Mouse (Mus musculus): ENCODE results near the gene Atg7.
A peak's percentile ranks its signal among the peaks of the same experiment; 100 is the strongest.

Gene Atg7

DNA sequence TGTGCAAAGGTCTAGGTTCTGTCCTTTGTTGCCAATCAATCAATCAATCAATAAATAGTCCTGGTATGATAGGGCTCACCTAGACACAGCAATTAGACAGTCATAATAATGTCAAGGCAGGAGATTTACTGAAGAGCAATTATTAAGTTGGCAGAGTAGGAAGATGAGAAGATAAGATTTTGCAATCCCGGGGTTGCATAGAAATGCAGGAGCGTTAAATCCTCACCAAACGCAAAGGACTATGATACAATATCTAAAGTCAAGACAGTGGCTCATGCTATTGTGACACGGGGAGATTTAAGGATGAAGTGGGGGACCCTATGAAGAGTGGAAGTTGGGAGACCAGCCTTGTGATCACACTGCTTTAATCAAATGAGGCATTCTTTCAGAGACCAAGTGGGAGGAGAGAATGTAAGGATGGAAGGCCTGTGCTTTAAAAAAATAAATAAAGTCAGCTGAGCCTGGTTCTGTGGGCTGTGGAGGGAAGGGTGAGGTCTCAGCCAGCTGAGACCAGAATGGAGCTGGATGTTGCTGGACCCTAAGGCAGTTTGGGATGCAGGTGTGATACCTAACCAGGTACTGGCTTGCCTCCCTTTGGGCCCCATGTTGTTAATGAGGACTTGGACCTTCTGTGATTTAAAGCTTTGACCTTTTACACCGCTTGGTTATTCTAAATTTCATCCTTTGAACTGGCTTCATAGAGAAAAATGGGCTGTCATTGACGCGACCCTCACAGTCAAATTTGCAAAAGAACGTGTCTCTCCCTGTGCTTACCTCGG lies 187.0 kb downstream of the Atg7 start:
- no peak for DNase-seq

DNA sequence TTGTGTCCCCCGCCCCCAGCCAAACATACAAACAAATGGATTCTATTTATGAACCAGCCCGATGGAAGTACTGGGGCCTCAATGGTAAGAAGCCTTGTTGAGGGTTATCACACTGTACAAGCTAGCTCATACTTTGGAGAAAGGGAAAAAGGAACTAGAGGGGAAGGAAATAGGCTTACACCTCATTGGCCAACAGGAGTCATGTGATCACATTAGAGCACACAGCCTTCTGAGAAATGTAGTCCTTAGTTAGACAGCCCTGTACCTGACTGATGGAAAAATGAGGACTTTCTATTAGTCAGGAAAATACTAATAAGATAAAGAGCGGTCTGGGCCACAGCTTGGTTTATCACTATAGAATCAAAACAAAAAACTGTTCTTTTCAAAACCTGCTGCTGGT lies 188.9 kb downstream of the Atg7 start:
- DNase-seq, result no peak

DNA sequence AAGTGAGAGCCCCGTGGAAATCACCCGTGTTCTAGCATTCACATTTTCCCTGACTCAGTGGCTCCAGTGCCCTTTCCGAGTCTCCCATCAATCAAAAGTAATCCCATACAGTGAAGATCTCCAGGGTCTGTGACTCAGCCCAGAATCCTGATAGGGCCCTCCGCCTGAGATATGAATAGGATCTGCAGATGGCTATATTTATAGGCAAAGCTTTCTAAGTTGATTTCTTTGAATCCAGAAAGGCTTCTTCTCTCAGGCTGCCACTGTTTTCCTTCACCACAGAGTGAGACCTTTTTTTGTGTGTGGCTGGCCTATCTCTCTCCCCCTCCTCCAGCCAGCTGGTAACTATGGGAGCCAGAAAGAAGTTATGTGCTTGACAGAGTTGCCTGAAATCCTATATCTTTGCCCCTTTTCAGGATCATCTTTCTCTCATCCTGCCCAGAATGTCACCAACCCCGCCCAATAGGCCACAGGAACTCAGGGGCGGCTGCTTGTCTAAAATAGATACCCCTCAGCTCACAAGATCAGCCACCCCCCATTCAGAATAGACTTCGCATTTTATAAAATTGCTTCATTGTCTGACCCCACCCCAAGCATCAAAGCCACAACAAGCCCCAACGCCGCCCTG lies 190.3 kb downstream of the Atg7 start:
- DNase-seq, result no peak

DNA sequence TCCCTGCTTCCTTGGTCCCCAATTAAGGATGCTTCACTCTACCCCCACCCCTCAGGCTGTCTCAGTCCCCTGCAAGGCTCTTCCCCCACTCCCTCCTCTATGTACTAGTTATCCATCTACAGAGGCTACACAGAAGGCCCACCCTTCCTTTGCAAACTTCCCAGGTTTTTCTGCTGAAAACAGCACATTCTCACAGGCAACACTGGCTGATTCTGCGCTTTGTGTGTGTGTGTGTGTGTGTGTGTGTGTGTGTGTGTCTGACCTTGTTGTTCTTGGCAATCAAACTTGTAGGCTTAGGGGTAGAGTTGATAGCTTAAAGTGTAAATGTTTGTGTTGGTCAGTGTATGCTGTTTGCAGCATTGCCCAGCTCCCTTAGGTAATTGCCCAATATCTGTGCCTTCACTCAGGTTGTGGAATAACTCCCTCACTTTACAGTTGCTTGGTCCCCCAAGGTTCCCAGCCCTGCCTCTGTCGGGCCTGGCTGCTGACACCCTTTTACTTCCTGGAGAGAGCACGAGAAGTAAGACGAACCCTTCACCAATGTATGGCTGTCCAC lies 191.0 kb downstream of the Atg7 start:
- DNase-seq, result peak; percentile 65 to 76

DNA sequence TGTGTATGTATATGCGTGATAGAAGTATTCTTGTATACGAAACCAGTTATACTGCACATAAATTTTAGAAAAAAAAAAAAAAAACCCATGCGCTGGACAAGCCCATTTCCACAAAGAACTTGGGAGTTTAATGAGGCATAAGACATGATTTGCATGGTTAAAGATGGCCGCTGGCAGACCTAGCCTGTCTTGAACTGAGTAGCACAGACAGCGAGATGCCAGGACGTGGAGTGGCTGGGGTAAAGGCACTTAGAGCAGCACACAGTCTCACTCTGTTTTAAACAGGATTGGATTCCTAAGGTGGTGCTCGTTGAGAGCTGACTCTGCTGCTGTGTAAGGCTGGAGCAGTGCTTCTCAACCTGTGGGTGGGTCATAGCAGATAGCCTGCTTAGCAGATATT lies 192.4 kb downstream of the Atg7 start:
- DNase-seq, result no peak

DNA sequence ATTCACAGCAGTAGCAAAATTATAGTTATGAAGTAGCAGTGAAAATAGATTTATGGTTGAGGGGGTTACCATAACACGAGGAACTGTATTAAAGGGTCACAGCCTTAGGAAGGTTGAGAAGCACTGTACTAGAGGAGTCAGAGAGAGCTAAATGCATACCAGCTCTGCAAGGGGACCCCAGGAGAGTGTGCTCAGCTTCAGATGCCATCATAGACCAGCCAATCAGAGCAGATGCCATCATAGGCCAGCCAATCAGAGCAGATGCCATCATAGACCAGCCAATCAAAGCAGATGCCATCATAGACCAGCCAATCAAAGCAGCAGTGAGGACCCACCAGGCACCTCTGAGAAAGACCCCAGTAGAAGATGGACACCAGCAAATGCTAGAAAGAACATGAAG lies 192.9 kb downstream of the Atg7 start:
- DNase-seq, result no peak

DNA sequence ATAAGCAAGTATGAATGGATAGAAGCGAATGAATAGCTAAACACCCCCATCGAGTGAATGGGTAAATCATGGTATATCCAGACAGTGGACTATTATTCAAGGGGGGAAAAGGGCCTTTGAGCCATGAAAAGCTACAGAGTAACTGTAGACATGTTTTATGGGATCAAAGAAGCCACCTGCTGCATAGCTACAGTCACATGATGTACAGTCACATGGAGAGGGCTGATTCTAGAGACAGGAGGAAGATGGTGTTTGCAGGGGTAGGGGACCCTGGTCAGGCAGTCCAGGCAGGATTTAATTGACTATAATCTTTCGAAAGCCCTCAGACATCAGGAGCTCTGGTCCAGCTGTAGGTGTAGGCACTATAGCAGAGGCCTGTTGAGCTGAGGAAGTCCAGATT lies 193.5 kb downstream of the Atg7 start:
- DNase-seq, result no peak

DNA sequence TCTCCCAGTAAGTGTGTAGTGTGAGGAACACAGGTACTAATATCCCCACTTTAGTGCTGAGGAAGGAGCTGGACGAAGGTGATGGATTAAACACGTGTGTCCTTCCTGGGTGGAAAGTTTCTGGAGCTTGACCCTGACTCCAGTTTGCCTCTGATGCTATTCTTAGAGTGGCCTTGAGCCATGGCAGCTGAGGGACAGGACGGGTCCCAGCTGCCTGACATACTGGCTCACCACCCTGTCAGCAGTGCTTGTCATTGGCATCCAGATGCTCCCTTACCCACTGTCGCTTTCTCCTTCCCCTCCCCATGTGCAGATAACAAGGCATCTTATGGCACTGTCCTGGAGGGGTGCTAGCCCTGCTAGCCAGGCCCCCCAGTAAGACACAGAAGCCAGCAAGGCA lies 196.0 kb downstream of the Atg7 start:
- no peak for DNase-seq

DNA sequence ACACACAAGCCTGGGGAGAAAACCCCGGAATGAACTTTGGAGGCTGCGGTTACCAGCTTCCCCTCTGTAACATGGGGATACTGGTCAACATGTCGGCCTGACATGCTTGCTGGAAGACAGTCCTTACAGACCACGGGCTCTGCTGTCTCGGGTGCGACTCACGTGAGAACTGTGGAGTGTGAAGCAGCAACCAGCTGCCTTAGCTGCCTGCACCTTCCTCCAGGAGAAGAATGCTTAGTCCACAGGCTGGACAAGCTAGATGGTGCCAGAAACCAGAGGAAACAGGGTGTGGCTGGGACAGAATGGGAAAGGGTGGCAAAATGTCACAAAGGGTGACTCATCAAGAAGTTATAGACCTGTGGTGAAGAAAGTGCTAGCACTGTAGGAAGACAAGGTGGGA lies 197.1 kb downstream of the Atg7 start:
- DNase-seq, result no peak

DNA sequence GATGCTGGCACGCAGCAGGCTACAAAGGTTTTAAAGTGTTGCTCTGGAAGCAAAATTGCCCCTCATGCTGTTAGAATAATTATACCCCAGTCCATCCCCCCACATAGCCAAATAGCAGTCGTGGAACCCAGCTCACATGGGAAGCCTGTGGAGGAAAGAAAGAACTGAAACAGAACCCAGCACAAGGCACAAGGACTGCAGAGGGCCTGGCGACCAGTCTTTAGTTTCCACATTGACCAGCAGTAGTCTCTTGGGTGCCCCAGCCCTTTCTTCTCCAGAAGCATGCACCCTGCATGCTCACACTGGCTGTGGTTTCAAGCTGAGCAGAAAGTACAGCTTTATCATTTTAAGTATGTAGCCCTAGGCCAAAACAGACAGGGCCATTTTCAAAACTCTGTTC lies 199.2 kb downstream of the Atg7 start:
- DNase-seq, result no peak

DNA sequence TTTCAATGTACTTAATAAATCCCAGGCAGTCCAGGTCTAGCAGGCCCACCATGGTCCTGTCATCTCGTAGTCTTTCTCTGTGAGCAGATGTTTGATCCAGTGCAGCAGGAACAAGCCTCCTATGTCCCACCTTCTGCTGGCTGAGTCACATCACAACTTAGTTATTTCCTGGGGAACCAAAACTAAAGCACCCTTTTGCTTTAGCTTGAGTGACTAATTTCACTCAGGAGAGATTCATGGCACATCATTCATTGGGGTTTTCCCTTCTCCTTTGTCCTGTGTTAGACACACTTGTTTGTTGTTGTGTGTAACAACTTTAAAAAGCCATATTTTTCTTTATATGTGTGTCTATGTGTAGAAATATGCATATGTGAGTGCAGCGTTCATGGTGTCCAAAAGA lies 200.0 kb downstream of the Atg7 start:
- no peak for DNase-seq

DNA sequence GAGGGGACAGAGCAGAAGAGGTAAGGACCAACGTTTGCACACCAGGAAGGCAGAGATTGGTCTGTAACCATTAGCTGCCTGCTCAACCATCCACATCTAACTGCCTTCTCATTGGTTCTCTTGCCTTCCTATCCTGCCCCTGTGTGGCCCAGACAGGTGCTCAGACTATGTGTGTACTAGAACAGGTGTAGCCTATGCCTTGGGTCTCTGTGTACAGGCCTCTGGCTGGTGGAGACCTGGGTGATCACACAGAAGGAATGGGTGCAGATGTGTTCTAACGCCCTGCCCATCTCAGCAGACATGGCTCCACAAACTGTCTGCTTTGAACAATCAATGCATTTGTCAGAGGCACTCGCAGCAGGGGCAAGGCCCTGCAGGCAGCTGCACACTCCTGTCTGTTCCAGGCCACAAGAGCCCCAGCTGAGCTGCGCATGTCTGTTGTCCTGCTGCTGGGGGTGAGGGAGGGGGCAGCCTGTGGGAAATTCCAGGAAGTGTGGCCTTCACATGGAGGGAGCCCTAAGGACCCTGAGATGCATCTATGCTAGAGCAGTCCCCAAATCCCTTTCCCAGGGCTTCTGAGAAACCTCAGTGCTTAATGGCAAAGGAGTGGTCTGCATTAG lies 203.4 kb downstream of the Atg7 start:
- DNase-seq, result no peak

DNA sequence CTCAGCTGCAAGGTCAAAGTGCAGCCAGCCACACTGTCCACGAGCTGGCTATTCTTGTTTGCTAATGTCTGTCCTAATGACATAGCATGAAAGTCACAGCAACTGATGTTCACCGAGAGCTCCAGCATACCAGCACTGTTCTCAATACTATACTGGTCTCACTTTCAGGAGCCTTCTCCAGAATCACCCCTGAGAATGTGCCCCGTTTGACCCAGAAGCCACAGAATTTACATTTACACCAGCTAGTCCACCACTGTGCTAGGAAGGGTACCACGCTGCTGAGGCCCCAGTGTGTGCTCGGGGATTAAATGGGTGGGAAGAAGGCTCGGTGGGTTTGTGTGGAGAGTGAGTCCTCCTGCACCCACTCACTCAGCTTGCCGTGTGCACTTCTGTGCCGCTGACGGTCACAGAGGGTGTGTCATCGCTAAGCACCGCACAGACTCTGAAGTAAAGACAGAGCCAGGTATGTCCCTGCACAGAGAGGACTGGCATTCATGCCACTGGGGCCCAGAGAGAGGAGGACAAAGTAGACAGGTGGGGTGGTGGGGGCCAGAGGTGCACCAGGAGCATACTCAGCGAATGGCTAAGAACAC lies 204.8 kb downstream of the Atg7 start:
- DNase-seq, result no peak

DNA sequence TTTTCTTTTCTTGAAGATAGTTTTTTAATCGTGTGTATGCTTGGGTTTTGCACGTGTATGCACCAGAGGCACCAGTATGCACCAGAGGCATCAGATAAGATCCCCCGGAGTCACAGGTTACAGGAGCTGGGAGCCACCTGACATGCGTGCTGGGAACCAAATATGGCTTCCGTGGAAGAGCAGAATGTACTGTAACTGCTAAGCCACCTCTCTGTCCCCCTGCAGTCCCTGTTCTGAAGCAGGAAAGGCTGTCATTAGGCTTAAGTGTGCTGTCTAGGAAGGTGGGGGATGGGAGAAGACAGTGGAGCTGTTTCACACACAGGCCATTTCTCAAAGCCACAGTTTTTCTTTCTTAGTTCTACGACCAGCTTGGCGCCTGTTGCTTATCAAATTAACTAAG lies 205.9 kb downstream of the Atg7 start:
- DNase-seq, result no peak

DNA sequence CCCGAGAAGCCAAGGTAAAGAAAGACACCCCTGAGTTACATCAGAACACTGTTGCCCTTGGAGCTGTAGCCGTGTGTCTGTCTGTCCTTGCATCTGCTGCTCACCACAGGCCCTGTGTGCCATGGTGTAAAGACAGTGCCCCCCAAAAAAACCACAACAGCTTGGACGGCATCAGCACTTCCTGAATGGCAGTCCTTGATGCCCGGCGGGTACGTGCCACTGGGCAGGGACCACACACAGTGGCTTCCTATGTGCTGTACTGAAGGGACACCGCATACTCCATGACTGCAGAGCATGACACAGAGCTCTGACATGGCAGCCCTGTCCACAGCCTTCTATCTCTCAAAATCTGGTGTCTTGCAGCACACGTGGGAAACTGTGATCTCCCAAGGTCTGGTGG lies 206.9 kb downstream of the Atg7 start:
- DNase-seq, result no peak

DNA sequence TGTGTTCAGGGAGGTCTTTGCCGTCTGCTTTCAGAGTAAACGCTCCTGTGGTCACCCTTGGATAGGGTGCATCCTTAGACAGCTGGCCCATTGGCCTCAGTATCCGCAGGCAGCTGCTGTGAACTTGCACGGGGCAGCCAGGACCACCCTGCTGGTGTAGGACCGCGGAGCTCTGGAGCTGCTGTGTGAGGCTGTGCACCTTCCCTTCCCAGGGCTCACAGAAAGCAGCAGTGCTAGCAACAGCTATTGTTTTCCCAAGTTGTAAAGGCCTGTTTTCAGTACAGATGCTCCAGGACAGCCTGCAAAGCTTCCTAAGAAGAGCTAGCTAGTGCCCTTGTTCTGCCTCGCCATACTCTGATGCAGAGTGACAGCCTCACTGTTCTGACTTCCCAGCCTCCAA lies 208.8 kb downstream of the Atg7 start:
- no peak for DNase-seq

DNA sequence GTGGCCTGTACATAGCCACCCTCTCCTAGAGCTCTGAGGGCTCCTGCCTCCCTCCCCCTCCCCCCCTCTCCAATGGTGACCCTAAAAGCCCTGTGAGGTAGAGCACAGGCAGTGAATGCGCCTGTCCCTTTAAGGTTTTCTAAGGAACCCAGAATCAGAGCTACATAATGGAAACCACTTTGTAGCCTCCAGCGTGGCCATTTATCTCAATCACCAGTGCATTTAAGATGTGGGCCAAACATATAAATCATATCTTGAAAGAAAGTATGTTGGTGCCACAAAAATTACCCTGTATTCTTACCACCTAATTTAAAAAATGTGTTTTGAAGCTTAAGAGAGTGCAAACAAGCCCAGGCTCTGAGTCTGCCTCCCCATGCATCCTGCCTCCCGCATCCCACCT lies 209.8 kb downstream of the Atg7 start:
- DNase-seq, result no peak

DNA sequence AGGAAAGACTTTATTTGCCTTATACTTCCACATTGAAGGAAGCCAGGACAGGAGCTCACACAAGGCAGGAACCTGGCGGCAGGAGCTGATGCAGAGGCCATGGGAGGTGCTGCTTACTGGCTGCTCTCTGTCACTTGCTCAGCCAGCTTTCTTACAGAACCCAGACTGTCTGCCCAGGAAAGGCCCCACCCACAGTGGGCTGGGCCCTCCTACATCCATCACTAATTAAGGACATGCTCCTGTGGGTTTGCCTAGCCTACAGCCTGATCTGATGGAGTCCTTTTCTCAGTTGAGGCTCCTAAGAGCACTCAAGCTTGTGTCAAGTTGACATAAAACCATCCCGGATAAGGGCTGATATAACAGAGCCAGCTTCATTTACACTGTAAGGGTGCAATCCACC lies 211.5 kb downstream of the Atg7 start:
- DNase-seq, result no peak

DNA sequence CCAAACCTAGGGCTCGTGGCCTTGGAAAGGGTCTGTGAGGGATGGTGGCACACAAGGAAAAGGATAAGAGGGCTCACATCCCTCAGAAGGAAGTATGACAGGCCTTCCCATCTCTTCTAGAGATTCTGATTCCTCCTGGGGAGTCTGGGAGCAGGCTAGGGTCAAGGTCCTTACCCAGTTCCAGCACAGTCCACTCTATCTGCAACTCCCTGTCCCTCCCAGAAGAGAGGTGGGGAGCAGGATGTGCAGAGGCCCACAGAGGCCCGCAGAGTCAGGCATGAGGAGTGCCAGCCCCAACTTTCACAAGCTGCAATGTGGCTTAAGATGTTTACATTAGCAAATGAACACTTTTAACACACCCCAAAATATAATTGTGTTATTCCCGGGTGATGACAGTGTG lies 212.7 kb downstream of the Atg7 start:
- DNase-seq, result no peak

DNA sequence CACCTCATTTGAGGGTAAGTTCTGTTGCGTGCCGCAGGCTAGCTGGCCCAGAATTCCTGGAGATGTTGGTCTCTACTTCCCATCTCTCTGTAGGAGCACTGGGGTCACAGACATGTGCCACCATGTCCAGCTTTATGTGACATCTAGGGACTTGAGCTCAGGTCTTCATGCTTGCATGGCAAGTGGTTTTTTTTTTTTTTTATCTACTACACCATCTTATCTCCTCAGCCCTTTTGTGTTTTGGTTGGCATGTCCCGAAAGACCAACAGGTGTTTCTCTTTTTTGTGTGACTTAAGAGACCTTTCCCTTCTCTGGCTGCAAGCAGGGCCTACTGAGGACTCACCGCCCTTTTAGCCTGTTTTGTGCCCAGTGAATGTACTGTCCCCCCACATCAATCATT lies 213.6 kb downstream of the Atg7 start:
- DNase-seq, result no peak

DNA sequence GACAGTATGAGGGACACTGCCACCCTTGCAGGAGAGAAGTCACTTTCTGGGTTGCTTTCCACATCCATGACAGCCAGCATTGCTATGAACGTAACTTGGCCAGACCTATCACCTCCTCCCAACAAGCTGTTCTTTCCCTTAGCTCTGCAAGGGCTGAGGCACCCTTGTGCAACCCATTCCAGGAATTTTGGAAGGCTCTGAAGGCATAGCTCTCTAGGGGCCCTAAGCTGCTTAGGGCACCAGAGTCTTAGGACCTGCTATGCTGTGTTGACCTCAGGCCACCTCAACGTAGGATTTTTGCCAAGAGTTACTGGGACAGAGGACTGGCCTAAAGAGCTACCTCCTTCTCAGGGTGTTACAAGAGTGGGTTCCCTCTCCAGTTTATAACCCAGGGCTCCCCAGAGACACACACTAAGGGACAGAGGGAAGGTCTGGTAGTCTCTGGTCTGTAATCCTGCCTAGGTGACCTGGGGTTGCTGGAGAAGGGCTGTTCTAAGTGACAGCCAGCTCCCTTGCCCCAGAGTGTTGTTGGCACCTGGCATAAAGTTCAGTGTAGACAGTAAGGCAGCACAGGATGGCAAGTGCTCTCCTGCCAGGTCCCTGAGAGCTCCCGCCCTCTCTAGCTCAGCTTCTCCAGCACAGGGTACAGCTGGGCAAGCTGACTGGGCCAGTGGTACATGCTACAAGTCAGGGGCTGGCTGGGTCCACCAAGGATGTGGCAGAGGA lies 215.3 kb downstream of the Atg7 start:
- DNase-seq, result no peak

DNA sequence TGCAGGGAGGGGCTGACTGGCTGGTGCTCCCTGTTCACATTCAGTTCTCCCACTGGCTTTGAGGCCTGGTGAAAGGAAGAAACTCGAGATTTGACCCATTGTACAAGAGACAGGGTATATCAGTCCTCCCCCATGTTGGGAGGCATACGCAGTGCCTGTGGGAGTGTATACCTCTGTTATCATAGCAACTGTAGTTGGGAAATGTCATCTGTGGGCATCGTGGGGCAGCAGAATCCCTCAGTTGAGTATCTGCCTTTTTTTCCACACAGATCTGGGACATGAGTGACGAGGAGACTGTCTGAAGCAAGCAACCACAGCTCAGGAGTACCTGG lies 215.8 kb downstream of the Atg7 start:
- no peak for DNase-seq
